Mouse (Mus musculus) spleen, adult 2 months (tissue): ENCODE data around the gene Mrgprh. TPM values are rescaled to one million over a fixed set of nuclear protein-coding genes. Genes with fewer than 3 reads are reported as not detected.

ENCODE experiments used
- DNase-seq, 2 experiments: peaks; one replicate each; pipeline versions ENCODE4 v3.0.0 to v3.0.0-alpha.2; 2012 to 2021; ENCODE audit warnings: low spot score in 2 of 2, low read depth in 1 of 2
- H3K27ac ChIP-seq: fragments of 200-500 bp; 2 replicates; pipeline ENCODE4 v1.5.1; 2012; ENCODE audit warnings: low read length, inconsistent platforms; ENCODE audit not compliant: insufficient read depth
- H3K27me3 ChIP-seq: fragments of 200-500 bp; 2 replicates; pipeline ENCODE4 v1.6.1; 2012; ENCODE audit warnings: mild to moderate bottlenecking, moderate library complexity, low read length, inconsistent platforms; ENCODE audit not compliant: control insufficient read depth, insufficient read depth
- H3K36me3 ChIP-seq: fragments of 200-500 bp; 2 replicates; pipeline ENCODE4 v1.6.1; 2012; ENCODE audit warnings: mild to moderate bottlenecking, low read length, inconsistent platforms; ENCODE audit not compliant: control insufficient read depth, insufficient read depth
- H3K4me1 ChIP-seq: fragments of 200-500 bp; 2 replicates; pipeline ENCODE4 v1.6.1; 2011; ENCODE audit warnings: inconsistent platforms; ENCODE audit not compliant: control insufficient read depth, insufficient read depth, insufficient read length
- H3K4me3 ChIP-seq: fragments of 200-500 bp; 2 replicates; pipeline ENCODE4 v1.5.1; 2011; ENCODE audit warnings: mild to moderate bottlenecking, inconsistent platforms; ENCODE audit not compliant: insufficient read depth, insufficient read length; ENCODE audit errors: extremely low read depth
- CTCF ChIP-seq: fragments of 200-500 bp; IDR thresholded peaks from 2 replicates; pipeline ENCODE4 v1.5.1; 2011; ENCODE audit warnings: mild to moderate bottlenecking, inconsistent platforms; ENCODE audit not compliant: insufficient read depth, insufficient read length, insufficient replicate concordance; ENCODE audit errors: extremely low read depth
- POLR2A ChIP-seq: fragments of 200-500 bp; IDR thresholded peaks from 2 replicates; pipeline ENCODE4 v1.6.1; 2011; ENCODE audit warnings: low read depth, low read length, inconsistent platforms
- WGBS: fragments of 180-500 bp; shearing (Covaris S2); methylation state at CpG from one replicate; pipeline ENCODE4 v1.1.7; 2018; 5-methylcytosine and 5-hydroxymethylcytosine counted together
- polyA plus RNA-seq: library from polyadenylated mRNA; depleted of rRNA; stranded (reverse); fragments of >200 nt; gene quantifications from 2 replicates; pipeline ENCODE4 v1.2.3, GENCODE M21; 2012; rRNA removed

Gene Mrgprh
- not detected in 2 replicates for polyA plus RNA-seq

GRCm38 (mm10) chr17:12875734-12876133, at the start of gene Mrgprh:
TSS of gene Mrgprh (plus strand) at chr17:12876034.
- DNase-seq = no peak
- Histone ChIP-seq H3K27me3 (peaks cover 2% of the 10 kb centered on the region; the same call in 1 of the 2 replicates), H3K36me3 (no peaks in the 10 kb centered on the region), H3K4me3 (no peak within 1 kb of the TSS), H3K27ac (no peak within 1 kb of the TSS), H3K4me1 (no peaks in the 10 kb centered on the region)
- TF ChIP-seq CTCF (no peak), POLR2A (no peak)
- 75% methylated on average over 5 of the region's 5 CpGs for WGBS

- Histone ChIP-seq H3K27ac (no peak overlapping the region), H3K4me1 (no peaks in the 10 kb centered on the region), H3K27me3 (no peaks in the 10 kb centered on the region), H3K4me3 (no peak overlapping the region), H3K36me3 (no peaks in the 10 kb centered on the region)
- TF ChIP-seq CTCF (no peak), POLR2A (no peak)
- DNase-seq = no peak
- WGBS = 81% methylated on average over 5 of the region's 5 CpGs
These were observed 45.5 kb upstream of the Mrgprh start for GRCm38 (mm10) chr17:12830351-12830750.

- no peak overlapping the region for H3K4me3 ChIP-seq
- no peaks in the 10 kb centered on the region for H3K4me1 ChIP-seq
- no peak for DNase-seq
- no peaks in the 10 kb centered on the region for H3K27me3 ChIP-seq
- no peaks in the 10 kb centered on the region for H3K36me3 ChIP-seq
- H3K27ac ChIP-seq = no peak overlapping the region
- TF ChIP-seq POLR2A = no peak
- no peak for TF ChIP-seq CTCF
- 82% methylated on average over 3 of the region's 3 CpGs for WGBS
These were observed 43.6 kb upstream of the Mrgprh start for GRCm38 (mm10) chr17:12832231-12832630.

DNA sequence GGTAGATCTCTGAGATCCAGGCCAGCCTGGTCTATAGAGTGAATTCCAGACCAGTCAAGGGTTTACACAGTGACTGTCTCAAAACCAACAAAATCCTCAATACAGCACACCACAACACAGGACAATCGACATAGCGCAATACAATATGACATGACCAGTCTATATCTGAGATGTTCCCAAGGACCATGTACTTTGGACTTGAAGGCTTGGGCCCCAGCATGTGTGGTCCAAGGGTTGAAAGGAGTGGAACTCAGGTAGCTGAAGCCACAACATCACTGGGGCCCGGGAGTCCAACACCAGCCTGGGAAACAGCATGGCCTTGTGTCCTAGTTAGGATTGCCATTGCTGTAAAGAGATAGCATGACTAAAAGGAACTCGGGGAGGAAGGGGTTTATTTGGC, 43.2 kb upstream of the Mrgprh start:
- H3K27me3 ChIP-seq = no peaks in the 10 kb centered on the region
- WGBS = 92% methylated on average over 4 of the region's 4 CpGs
- H3K36me3 ChIP-seq = no peaks in the 10 kb centered on the region
- DNase-seq = no peak
- H3K27ac ChIP-seq = no peak overlapping the region
- no peak for TF ChIP-seq POLR2A
- TF ChIP-seq CTCF = no peak
- no peaks in the 10 kb centered on the region for H3K4me1 ChIP-seq
- H3K4me3 ChIP-seq = no peak overlapping the region

DNA sequence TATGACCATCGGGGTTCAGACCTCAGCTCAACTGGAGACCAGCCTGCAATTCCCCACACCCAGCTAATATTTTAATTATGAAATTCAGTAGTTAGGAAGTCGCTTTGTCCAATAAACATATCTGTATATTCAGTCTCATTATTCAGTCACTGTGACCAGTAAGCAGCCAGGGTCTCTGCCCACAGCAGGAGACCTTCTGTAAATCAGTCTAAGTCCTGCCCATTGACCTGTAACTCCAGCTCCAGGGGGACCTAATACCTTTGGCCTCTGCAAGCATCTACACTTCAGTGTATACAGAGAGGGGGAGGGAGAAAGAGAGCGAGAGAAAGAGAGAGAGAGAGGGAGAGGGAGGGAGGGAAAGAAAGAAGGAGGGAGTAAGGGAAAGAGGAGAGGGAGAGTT, 41.5 kb upstream of the Mrgprh start:
- 88% methylated on average over 3 of the region's 3 CpGs for WGBS
- DNase-seq = no peak
- Histone ChIP-seq H3K4me1 (no peaks in the 10 kb centered on the region), H3K4me3 (no peak overlapping the region), H3K27ac (no peak overlapping the region), H3K27me3 (no peaks in the 10 kb centered on the region), H3K36me3 (no peaks in the 10 kb centered on the region)
- TF ChIP-seq CTCF (no peak), POLR2A (no peak)

DNA sequence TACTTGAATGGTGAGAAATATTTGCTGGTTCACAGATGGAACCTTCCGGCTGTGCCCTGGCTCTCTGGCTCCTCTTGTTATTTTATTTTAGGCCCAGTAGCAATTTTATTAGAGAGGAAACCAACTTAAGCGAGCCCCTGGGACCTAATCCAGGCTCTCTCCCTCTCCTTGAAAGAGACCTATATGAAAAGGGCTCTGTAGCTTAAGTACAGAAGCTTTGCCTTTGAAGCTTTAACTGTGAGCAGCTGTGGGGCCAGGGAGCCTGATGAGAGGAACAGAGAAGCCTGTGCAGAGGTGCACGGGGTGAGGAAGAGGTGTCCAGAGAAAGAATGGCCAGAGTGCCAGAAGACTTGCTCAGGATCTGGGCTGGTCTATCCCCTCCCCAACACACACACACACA, 41.0 kb upstream of the Mrgprh start:
- DNase-seq = no peak
- Histone ChIP-seq H3K36me3 (no peaks in the 10 kb centered on the region), H3K4me1 (no peaks in the 10 kb centered on the region), H3K27ac (no peak overlapping the region), H3K27me3 (no peaks in the 10 kb centered on the region), H3K4me3 (no peak overlapping the region)
- 72% methylated on average over 3 of the region's 3 CpGs for WGBS
- no peak for TF ChIP-seq CTCF
- TF ChIP-seq POLR2A = no peak

DNA sequence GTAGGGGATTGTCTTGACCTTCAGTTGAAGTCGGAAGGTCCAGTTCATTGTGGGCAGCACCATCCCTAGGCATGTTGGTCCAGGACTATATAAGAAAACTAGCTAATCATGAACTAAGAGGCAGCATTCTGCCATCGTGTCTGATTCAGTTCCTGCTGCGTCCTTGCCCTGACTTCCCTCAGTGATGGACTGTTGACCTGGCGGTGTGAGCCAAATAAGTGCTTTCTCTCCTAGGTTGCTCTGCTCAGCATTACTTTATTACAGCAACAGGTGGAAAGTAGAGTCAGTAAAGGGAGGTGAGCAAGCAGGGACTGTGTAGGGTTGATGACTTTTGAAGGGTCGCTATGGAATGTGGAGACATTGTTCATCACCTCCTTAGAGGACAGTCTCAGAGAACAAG, 40.1 kb upstream of the Mrgprh start:
- WGBS = 92% methylated on average over 5 of the region's 5 CpGs
- H3K4me1 ChIP-seq = no peaks in the 10 kb centered on the region
- no peak for DNase-seq
- TF ChIP-seq POLR2A (no peak), CTCF (no peak)
- H3K4me3 ChIP-seq = no peak overlapping the region
- no peaks in the 10 kb centered on the region for H3K36me3 ChIP-seq
- H3K27ac ChIP-seq = no peak overlapping the region
- no peaks in the 10 kb centered on the region for H3K27me3 ChIP-seq
